Mouse (Mus musculus) left cerebral cortex, adult 9 months (tissue): ENCODE results near the gene Ifnar1.
"Not testable (repeated sequence)": the region's sequence is repeated elsewhere in the genome, so short reads cannot be mapped to it uniquely, and the experiment has no call there.

ENCODE experiments used
- DNase-seq, 2 experiments: peaks; one replicate each; pipeline ENCODE4 v3.0.0; 2022; ENCODE audit warnings: low spot score in 2 of 2

Gene Ifnar1

GRCm38 (mm10) chr16:91505116-91505601 lies 20.1 kb downstream of the Ifnar1 start:
- DNase-seq: no peak

- no peak for DNase-seq
Measured at GRCm38 (mm10) chr16:91506396-91506795, 21.4 kb downstream of the Ifnar1 start.

GRCm38 (mm10) chr16:91512161-91512787 lies 27.2 kb downstream of the Ifnar1 start:
- peak in 1 of 2 experiments; percentile 91 for DNase-seq

- DNase-seq: no peak
Measured at GRCm38 (mm10) chr16:91513099-91513498, 28.1 kb downstream of the Ifnar1 start.

- DNase-seq: no peak
Measured at GRCm38 (mm10) chr16:91517020-91517419, 32.0 kb downstream of the Ifnar1 start.

- DNase-seq: no peak
Measured at GRCm38 (mm10) chr16:91522040-91522439, 37.0 kb downstream of the Ifnar1 start.

GRCm38 (mm10) chr16:91522479-91523309 lies 37.7 kb downstream of the Ifnar1 start:
- DNase-seq: peak in 1 of 2 experiments; percentile 42

- no peak for DNase-seq
Measured at GRCm38 (mm10) chr16:91524206-91524605, 39.2 kb downstream of the Ifnar1 start.

- no peak for DNase-seq
Measured at GRCm38 (mm10) chr16:91526274-91526673, 41.2 kb downstream of the Ifnar1 start.

GRCm38 (mm10) chr16:91527051-91527450 lies 42.0 kb downstream of the Ifnar1 start:
- peak in 1 of 2 experiments; percentile 47 for DNase-seq

GRCm38 (mm10) chr16:91527500-91527899 lies 42.5 kb downstream of the Ifnar1 start:
- DNase-seq: no peak

GRCm38 (mm10) chr16:91528578-91528977 lies 43.5 kb downstream of the Ifnar1 start:
- no peak for DNase-seq

GRCm38 (mm10) chr16:91530830-91531229 lies 45.8 kb downstream of the Ifnar1 start:
- not testable (repeated sequence) for DNase-seq

- DNase-seq: no peak
Measured at GRCm38 (mm10) chr16:91531856-91532255, 46.8 kb downstream of the Ifnar1 start.

GRCm38 (mm10) chr16:91532429-91532828 lies 47.4 kb downstream of the Ifnar1 start:
- DNase-seq: no peak

GRCm38 (mm10) chr16:91533097-91534001 lies 48.3 kb downstream of the Ifnar1 start:
- no peak for DNase-seq

- DNase-seq: no peak
Measured at GRCm38 (mm10) chr16:91534477-91534876, 49.4 kb downstream of the Ifnar1 start.

- DNase-seq: no peak
Measured at GRCm38 (mm10) chr16:91534888-91535287, 49.9 kb downstream of the Ifnar1 start.

GRCm38 (mm10) chr16:91536372-91536771 lies 51.3 kb downstream of the Ifnar1 start:
- no peak for DNase-seq

GRCm38 (mm10) chr16:91537065-91537464 lies 52.0 kb downstream of the Ifnar1 start:
- no peak for DNase-seq

- no peak for DNase-seq
Measured at GRCm38 (mm10) chr16:91538051-91538450, 53.0 kb downstream of the Ifnar1 start.

GRCm38 (mm10) chr16:91538513-91538912 lies 53.5 kb downstream of the Ifnar1 start:
- DNase-seq: no peak
